Mouse (Mus musculus) forebrain, postnatal 0 days (tissue): ENCODE data around the gene Pcif1. TPM values are rescaled to one million over a fixed set of nuclear protein-coding genes. Genes with fewer than 3 reads are reported as not detected.

Experiments used
- ATAC-seq: fragments of 200-750 bp; cut with Nextera tagmentation; 2 replicates; pipeline ENCODE4 v1.8.0; 2017; ENCODE audit warnings: mild to moderate bottlenecking, moderate library complexity
- DNase-seq: peaks from one replicate; pipeline ENCODE4 v3.0.0-alpha.2; 2015
- H3K27ac ChIP-seq: fragments of 300-500 bp; sonication (generic); 2 replicates; pipeline ENCODE4 v1.5.1; 2014; ENCODE audit warnings: low read depth, mild to moderate bottlenecking, antibody characterized with exemption, low read length, moderate library complexity, mixed read lengths
- H3K27me3 ChIP-seq: fragments of 300-500 bp; sonication (generic); 2 replicates; pipeline ENCODE4 v1.6.1; 2014; ENCODE audit warnings: mild to moderate bottlenecking, low read length, mixed read lengths; ENCODE audit not compliant: insufficient read depth
- H3K36me3 ChIP-seq: fragments of 300-500 bp; sonication (generic); 2 replicates; pipeline ENCODE4 v1.6.1; 2014; ENCODE audit warnings: mild to moderate bottlenecking, moderate library complexity; ENCODE audit not compliant: insufficient read depth
- H3K4me1 ChIP-seq: fragments of 300-500 bp; sonication (generic); 2 replicates; pipeline ENCODE4 v1.6.1; 2014; ENCODE audit warnings: antibody characterized with exemption; ENCODE audit not compliant: insufficient read depth
- H3K4me2 ChIP-seq: fragments of 300-500 bp; sonication (generic); 2 replicates; pipeline ENCODE4 v1.6.1; 2014; ENCODE audit warnings: low read depth, mild to moderate bottlenecking, moderate library complexity
- H3K4me3 ChIP-seq: fragments of 300-500 bp; sonication (generic); 2 replicates; pipeline ENCODE4 v1.5.1; 2014; ENCODE audit warnings: low read depth, low read length, mixed read lengths
- H3K9ac ChIP-seq: fragments of 300-500 bp; sonication (generic); 2 replicates; pipeline ENCODE4 v1.6.1; 2014; ENCODE audit warnings: mild to moderate bottlenecking
- H3K9me3 ChIP-seq: fragments of 300-500 bp; sonication (generic); 2 replicates; pipeline ENCODE4 v1.6.1; 2016; ENCODE audit warnings: low read length
- CTCF ChIP-seq: sonication (generic); IDR thresholded peaks from 2 replicates; pipeline ENCODE4 v1.5.1; 2016; ENCODE audit warnings: antibody characterized with exemption, control low read depth, low read depth
- WGBS: fragments of 180-500 bp; shearing (Covaris S2); extraction: QIAGEN DNeasy Blood & Tissue Kit; methylation state at CpG from one replicate; pipeline ENCODE4 v1.1.7; 2014; 5-methylcytosine and 5-hydroxymethylcytosine counted together
- polyA plus RNA-seq: library from polyadenylated mRNA; unstranded; fragments of >200 nt; fragmentation: Nextera tagmentation; extraction: Ambion mirVana; gene quantifications from 2 replicates; pipeline ENCODE4 v1.2.1, GENCODE M21; 2015
- total RNA-seq: library from RNA; depleted of rRNA; stranded (reverse); fragments of >200 nt; gene quantifications from 2 replicates; pipeline ENCODE4 v1.2.3, GENCODE M21; 2014

Gene Pcif1
- total and polyA plus RNA-seq, 2 experiments from 2014 or later = 82.2 to 104 TPM

DNA sequence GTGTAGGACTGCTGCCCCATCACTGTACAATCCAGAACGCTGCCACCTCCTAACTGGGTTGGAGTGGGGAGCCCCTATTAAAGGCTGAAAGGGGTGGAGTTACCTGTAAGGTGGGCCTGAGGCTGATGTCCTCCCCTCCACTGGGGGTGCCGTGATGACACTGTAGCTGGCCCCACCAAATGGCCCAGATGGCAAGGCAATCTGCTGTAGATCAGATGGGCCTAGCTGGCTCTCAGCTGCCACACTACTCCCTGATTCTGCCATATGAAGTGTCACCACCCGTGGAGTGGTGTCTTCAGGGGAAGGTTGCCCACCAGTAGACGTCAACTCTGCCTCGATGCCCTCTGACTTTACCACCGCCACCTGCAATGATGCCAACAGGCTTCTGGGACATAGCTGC is 16.8 kb downstream of the Pcif1 start:
- H3K27ac ChIP-seq = no peak overlapping the region
- ATAC-seq = no peak
- no peaks in the 10 kb centered on the region for H3K4me1 ChIP-seq
- TF ChIP-seq CTCF = no peak
- no peak overlapping the region for H3K4me3 ChIP-seq
- no peak overlapping the region for H3K4me2 ChIP-seq
- peaks cover 99% of the 10 kb centered on the region for H3K36me3 ChIP-seq
- no peak overlapping the region for H3K9ac ChIP-seq
- WGBS = 91% methylated on average over 6 of the region's 6 CpGs
- no peaks in the 10 kb centered on the region for H3K27me3 ChIP-seq
- no peak for DNase-seq
- no peaks in the 10 kb centered on the region for H3K9me3 ChIP-seq

DNA sequence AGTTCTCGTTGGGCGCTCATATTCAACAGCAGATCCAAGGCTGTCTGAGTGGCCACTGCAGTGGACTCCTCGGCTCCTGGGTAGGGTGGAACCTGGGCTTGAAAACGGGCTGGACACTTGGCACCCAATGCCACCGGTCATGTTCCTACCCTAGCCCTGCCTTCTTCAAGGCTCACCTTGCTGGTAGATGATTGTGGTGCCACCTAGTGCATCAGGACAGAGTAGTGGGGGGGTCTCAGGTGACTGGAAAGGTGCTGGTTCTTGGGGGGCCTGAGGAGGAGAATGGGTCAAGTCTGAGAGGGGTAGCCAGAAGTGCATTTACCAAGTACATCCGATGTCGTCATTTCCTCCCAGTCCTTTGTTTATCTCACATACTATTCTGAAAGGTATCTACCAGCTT is 18.9 kb downstream of the Pcif1 start:
- H3K9me3 ChIP-seq = no peaks in the 10 kb centered on the region
- no peak for TF ChIP-seq CTCF
- peaks cover 99% of the 10 kb centered on the region for H3K36me3 ChIP-seq
- no peak overlapping the region for H3K4me2 ChIP-seq
- ATAC-seq (no peak), DNase-seq (no peak)
- WGBS = 97% methylated on average over 7 of the region's 7 CpGs
- H3K9ac ChIP-seq = no peak overlapping the region
- no peaks in the 10 kb centered on the region for H3K27me3 ChIP-seq
- H3K27ac ChIP-seq = no peak overlapping the region
- no peaks in the 10 kb centered on the region for H3K4me1 ChIP-seq
- no peak overlapping the region for H3K4me3 ChIP-seq

DNA sequence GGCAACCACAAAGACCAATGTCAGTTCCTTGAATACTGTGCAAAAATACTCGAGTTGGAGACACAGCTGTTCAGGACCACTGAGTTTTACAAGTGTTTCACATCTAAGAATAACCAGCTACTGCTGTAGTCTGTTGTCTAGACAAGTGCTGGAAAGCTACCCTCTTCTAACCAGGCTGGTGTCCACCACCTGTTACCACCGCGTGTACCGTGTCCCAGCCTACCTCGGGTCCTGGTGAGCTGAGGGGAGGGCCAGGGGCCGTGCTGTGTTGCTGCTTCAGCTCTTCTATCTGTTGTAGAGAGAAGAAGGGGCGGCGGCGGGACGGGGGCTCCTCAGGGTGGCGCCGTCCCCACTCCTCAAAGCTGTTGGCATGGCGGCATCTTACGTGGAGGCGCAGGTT is 19.9 kb downstream of the Pcif1 start:
- TF ChIP-seq CTCF = no peak
- Histone ChIP-seq H3K36me3 (peaks cover 94% of the 10 kb centered on the region), H3K27me3 (no peaks in the 10 kb centered on the region), H3K9ac (no peak overlapping the region), H3K9me3 (no peaks in the 10 kb centered on the region), H3K27ac (no peak overlapping the region), H3K4me1 (no peaks in the 10 kb centered on the region), H3K4me2 (no peak overlapping the region), H3K4me3 (no peak overlapping the region)
- DNase-seq (no peak), ATAC-seq (no peak)
- WGBS = 93% methylated on average over 15 of the region's 15 CpGs

DNA sequence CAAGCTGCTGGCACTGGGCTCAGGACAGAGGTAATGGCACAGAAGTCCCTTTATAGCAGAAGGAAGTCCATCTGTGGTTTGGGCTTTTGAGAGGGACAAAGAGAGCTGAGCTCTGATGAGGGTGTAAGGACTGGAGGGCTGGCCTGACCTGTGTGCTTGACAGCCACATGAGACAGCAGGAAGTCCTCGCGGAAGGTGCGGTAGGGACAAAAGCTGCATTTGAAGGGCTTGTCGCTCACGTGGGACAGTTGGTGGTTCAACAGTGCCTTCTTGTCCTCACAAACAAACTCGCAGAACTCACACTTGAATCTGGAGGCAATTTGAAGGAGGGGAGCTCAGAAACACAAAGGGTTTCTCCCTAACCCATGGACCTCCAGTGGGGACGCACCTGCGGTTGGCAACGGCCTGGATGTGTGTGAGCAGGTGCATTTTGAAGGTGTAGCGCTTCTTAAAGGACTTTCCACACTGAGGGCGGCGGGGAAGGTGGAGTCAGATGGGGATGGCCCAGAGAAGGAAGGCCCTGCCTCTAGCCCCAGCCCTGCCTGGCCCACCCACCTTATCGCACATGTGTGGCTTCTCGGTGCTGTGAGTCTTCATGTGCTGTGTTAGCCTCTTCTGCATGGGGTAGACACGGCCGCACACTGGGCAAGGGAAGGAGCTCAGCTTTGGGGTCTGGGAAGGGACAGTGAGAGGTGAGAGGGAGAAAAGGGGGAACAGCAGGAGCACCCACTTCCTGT is 20.8 kb downstream of the Pcif1 start:
- WGBS = 90% methylated on average over 16 of the region's 16 CpGs
- Histone ChIP-seq H3K27ac (no peak overlapping the region), H3K4me1 (no peaks in the 10 kb centered on the region), H3K4me3 (no peak overlapping the region), H3K9me3 (no peaks in the 10 kb centered on the region), H3K27me3 (no peaks in the 10 kb centered on the region), H3K9ac (no peak overlapping the region), H3K36me3 (peaks cover 94% of the 10 kb centered on the region), H3K4me2 (no peak overlapping the region)
- TF ChIP-seq CTCF = no peak
- ATAC-seq (no peak), DNase-seq (no peak)

DNA sequence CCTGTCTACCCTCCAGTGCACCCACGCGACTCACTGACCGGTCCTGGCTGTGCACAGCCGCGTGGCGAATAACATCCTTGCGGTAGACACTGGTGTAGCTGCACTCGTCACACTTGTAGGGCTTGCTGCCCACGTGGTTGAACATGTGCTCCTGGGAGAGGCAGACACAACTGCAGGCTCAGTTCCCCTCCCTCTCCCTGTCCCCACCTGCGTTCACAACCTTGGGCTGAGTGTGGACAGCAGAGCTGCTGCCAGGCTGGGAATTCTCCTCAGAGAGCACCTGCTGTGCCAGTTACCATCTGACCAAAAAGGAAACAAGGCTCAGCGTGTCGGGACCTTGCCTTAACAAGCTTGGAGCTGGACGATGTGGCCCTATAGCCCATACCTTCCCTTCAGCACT is 22.3 kb downstream of the Pcif1 start:
- DNase-seq = no peak
- H3K4me1 ChIP-seq = no peaks in the 10 kb centered on the region
- peaks cover 94% of the 10 kb centered on the region for H3K36me3 ChIP-seq
- no peak overlapping the region for H3K9ac ChIP-seq
- no peaks in the 10 kb centered on the region for H3K27me3 ChIP-seq
- TF ChIP-seq CTCF = no peak
- H3K9me3 ChIP-seq = no peaks in the 10 kb centered on the region
- H3K4me2 ChIP-seq = no peak overlapping the region
- H3K27ac ChIP-seq = no peak overlapping the region
- ATAC-seq = no peak
- WGBS = 93% methylated on average over 13 of the region's 13 CpGs
- H3K4me3 ChIP-seq = no peak overlapping the region

DNA sequence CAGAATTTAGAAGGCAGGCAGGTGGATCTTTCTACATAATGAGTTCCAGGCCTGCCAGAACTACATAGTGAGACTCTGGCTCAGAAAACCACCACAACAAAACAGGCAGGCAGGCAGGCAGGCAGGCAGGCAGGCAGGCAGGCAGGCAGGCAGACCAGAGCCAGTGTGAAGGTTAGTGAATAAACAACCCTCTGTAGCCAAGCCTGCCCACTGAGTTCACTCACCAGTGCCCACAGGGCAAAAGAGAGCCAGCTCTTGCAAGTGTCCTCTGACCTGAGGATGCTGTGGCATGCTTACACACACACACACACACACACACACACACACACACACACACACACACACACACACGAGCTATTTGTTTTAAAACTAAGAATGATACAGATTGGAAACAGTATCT is 24.4 kb downstream of the Pcif1 start:
- Histone ChIP-seq H3K9me3 (no peaks in the 10 kb centered on the region), H3K27ac (no peak overlapping the region), H3K27me3 (no peaks in the 10 kb centered on the region), H3K4me1 (no peaks in the 10 kb centered on the region), H3K4me3 (no peak overlapping the region), H3K4me2 (no peak overlapping the region), H3K36me3 (peaks cover 93% of the 10 kb centered on the region), H3K9ac (no peak overlapping the region)
- DNase-seq (no peak), ATAC-seq (no peak)
- TF ChIP-seq CTCF = no peak
- WGBS = 81% methylated on average over 1 of the region's 1 CpGs

DNA sequence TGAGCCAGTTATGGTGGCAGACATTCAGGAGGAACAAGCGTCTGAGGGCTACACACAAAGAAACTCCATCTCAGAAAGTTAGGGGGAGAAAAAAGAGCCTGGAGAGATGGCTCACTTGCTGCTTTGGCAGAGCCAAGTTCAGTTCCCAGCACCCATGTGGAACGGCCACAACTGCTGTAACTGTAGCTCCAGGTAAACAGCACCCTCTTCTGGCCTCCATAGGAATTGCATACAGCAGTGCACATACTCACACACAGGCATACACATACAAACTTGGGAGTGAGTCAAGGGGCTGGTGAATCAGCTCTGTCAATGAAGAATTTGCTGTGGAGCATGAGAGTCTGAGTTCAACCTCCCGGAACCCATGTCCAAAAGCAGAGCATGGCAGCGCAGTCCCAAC is 27.0 kb downstream of the Pcif1 start:
- WGBS = over 99% methylated on average over 4 of the region's 4 CpGs
- H3K9ac ChIP-seq = no peak overlapping the region
- DNase-seq (no peak), ATAC-seq (no peak)
- H3K9me3 ChIP-seq = no peaks in the 10 kb centered on the region
- H3K27ac ChIP-seq = no peak overlapping the region
- no peaks in the 10 kb centered on the region for H3K27me3 ChIP-seq
- H3K4me2 ChIP-seq = no peak overlapping the region
- no peaks in the 10 kb centered on the region for H3K4me1 ChIP-seq
- H3K4me3 ChIP-seq = no peak overlapping the region
- peaks cover 76% of the 10 kb centered on the region for H3K36me3 ChIP-seq
- TF ChIP-seq CTCF = peak; percentile 50
